Mouse (Mus musculus) c-Kit-positive CD71-positive TER-119-negative erythroid progenitor cells, embryonic 14.5 days (primary cell): Measurements from ENCODE around the gene Gpr160.

ENCODE experiments used
- DNase-seq: peaks from one replicate; pipeline ENCODE4 v3.0.0-alpha.2; 2013; ENCODE audit warnings: low read depth

Gene Gpr160

DNA sequence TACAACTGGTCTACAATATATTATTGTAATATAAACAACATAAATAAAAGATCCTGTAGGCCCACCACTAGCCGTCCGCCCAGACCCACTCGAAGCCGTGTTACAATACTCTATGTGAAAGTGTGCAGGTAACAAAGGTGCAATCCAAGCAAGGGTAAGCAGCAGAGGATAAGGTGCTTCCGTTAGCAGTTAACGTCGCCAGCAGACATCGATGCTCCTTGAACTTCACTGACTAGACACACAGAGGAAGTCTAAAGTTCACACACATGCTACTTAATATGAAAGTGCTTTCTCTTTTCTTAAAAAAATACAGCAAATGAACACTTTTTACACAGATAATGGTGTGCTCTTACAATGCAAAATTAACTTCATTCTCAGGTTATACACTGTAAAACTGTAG, 43.7 kb downstream of the Gpr160 start:
- DNase-seq, result no peak

GRCm38 (mm10) chr3:30904658-30905057, 48.9 kb downstream of the Gpr160 start:
- no peak for DNase-seq

DNA sequence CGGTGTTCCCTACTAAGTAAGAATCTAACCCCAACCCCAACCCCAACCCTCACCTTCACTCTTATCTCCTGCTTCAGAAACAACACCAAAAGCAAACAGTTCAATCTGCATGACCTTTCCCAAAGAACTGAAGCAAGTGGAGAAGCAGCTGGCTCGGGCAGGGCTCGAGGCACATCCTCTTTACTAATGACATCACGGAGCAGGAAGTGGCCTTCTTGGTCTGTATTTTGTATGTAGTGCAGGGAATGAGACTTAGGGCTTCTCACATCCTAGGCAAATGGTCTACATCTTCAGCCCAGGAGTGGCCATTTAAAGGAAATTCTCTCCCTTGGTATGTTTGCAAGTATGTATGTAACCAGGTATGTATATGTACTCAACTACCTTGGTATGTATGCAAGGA, 61.4 kb downstream of the Gpr160 start:
- no peak for DNase-seq

GRCm38 (mm10) chr3:30927664-30928063, 71.9 kb downstream of the Gpr160 start:
- DNase-seq, result no peak

- no peak for DNase-seq
Observed at GRCm38 (mm10) chr3:30929828-30930227, 74.1 kb downstream of the Gpr160 start.

DNA sequence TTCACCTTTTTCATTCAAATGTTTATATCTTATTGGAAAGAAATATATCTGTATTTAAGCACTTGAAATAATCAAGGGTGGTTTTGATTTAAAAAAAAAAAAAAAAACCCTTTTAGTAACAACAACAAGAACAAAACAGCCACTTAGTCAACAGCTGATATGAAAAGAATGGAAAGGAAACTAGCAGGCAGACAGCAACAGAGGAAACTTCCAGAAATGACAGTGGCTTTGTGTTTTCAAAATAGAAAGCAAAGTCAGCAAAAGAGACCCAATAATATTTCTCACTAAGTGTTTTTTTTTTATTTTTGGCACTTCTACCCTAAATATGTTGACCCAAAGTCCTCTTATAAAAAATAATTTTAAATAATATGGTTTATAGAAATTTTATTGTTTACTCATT, 78.6 kb downstream of the Gpr160 start:
- DNase-seq, result no peak
